Mouse (Mus musculus) cerebellum, adult 2 months (tissue): Measurements from ENCODE around the gene Ptpn3. TPM values are rescaled to one million over a fixed set of nuclear protein-coding genes. Genes with fewer than 3 reads are reported as not detected.
"Not testable (repeated sequence)": the region's sequence is repeated elsewhere in the genome, so short reads cannot be mapped to it uniquely, and the experiment has no call there.

ENCODE experiments used
- DNase-seq, 2 experiments: peaks; one replicate each; pipeline ENCODE4 v3.0.0; 2021
- H3K27ac ChIP-seq: fragments of 200-500 bp; 2 replicates; pipeline ENCODE4 v1.5.1; 2012; ENCODE audit warnings: low read length, control low read depth, inconsistent platforms; ENCODE audit not compliant: insufficient read depth
- H3K27me3 ChIP-seq: fragments of 200-500 bp; 2 replicates; pipeline ENCODE4 v1.6.1; 2012; ENCODE audit warnings: inconsistent platforms, mild to moderate bottlenecking, low read length, moderate library complexity; ENCODE audit not compliant: control insufficient read depth, insufficient read depth
- H3K4me1 ChIP-seq: fragments of 200-500 bp; 2 replicates; pipeline ENCODE4 v1.6.1; 2011; ENCODE audit warnings: low read length; ENCODE audit not compliant: control insufficient read depth, insufficient read depth
- H3K4me3 ChIP-seq: fragments of 200-500 bp; replicated peaks from 2 replicates; pipeline ENCODE3; 2011; ENCODE audit warnings: mild to moderate bottlenecking, low read depth, low read length, control low read depth; ENCODE audit not compliant: insufficient read depth
- CTCF ChIP-seq: fragments of 200-500 bp; IDR thresholded peaks from 2 replicates; pipeline ENCODE4 v1.5.1; 2011; ENCODE audit warnings: low read depth, mild to moderate bottlenecking, control low read depth, low read length, moderate library complexity, borderline replicate concordance; ENCODE audit not compliant: insufficient read depth
- POLR2A ChIP-seq: fragments of 200-500 bp; IDR thresholded peaks from 2 replicates; pipeline ENCODE4 v1.6.1; 2011; ENCODE audit warnings: low read length, control low read depth, borderline replicate concordance; ENCODE audit not compliant: insufficient read depth
- WGBS: fragments of 180-500 bp; shearing (Covaris S2); methylation state at CpG from one replicate; pipeline ENCODE4 v1.1.7; 2018; 5-methylcytosine and 5-hydroxymethylcytosine counted together
- polyA plus RNA-seq: library from polyadenylated mRNA; depleted of rRNA; stranded (reverse); fragments of >200 nt; gene quantifications from 2 replicates; pipeline ENCODE4 v1.2.3, GENCODE M21; 2012

Gene Ptpn3
- polyA plus RNA-seq, 1 experiment, result 13.5 TPM

- Histone ChIP-seq H3K27me3 (no peaks in the 10 kb centered on the region), H3K4me3 (no peak overlapping the region), H3K27ac (no peak overlapping the region), H3K4me1 (no peaks in the 10 kb centered on the region)
- DNase-seq, result no peak
- WGBS, result 78% methylated on average over 2 of the region's 2 CpGs
- TF ChIP-seq CTCF (no peak), POLR2A (no peak)
Observed at GRCm38 (mm10) chr4:57211706-57212105, 89.9 kb downstream of the Ptpn3 start.

- no peaks in the 10 kb centered on the region for H3K27me3 ChIP-seq
- TF ChIP-seq POLR2A (no peak), CTCF (no peak)
- no peak overlapping the region for H3K27ac ChIP-seq
- 84% methylated on average over 8 of the region's 8 CpGs for WGBS
- DNase-seq, result no peak
- no peaks in the 10 kb centered on the region for H3K4me1 ChIP-seq
- H3K4me3 ChIP-seq, result no peak overlapping the region
Observed at GRCm38 (mm10) chr4:57205908-57206307, 95.7 kb downstream of the Ptpn3 start.

- Histone ChIP-seq H3K4me1 (no peaks in the 10 kb centered on the region), H3K27ac (no peak overlapping the region), H3K27me3 (no peaks in the 10 kb centered on the region), H3K4me3 (no peak overlapping the region)
- WGBS, result 27% methylated on average over 11 of the region's 11 CpGs
- peak; percentile 39 to 43 for DNase-seq
- TF ChIP-seq POLR2A (no peak), CTCF (no peak)
Observed at GRCm38 (mm10) chr4:57204780-57205179, 96.9 kb downstream of the Ptpn3 start.

GRCm38 (mm10) chr4:57202660-57203361, 98.8 kb downstream of the Ptpn3 start:
- Histone ChIP-seq H3K4me3 (no peak overlapping the region), H3K27ac (no peak overlapping the region), H3K27me3 (no peaks in the 10 kb centered on the region), H3K4me1 (no peaks in the 10 kb centered on the region)
- WGBS, result 79% methylated on average over 10 of the region's 10 CpGs
- TF ChIP-seq CTCF (no peak), POLR2A (no peak)
- DNase-seq, result no peak

GRCm38 (mm10) chr4:57202132-57202531, 99.5 kb downstream of the Ptpn3 start:
- 70% methylated on average over 7 of the region's 7 CpGs for WGBS
- Histone ChIP-seq H3K4me1 (no peaks in the 10 kb centered on the region), H3K4me3 (no peak overlapping the region), H3K27me3 (no peaks in the 10 kb centered on the region), H3K27ac (no peak overlapping the region)
- no peak for TF ChIP-seq POLR2A
- no peak for TF ChIP-seq CTCF
- DNase-seq, result no peak

GRCm38 (mm10) chr4:57200661-57201060, 101.0 kb downstream of the Ptpn3 start:
- TF ChIP-seq CTCF (no peak), POLR2A (no peak)
- DNase-seq, result no peak
- H3K4me3 ChIP-seq, result no peak overlapping the region
- WGBS, result 95% methylated on average over 6 of the region's 6 CpGs
- no peaks in the 10 kb centered on the region for H3K27me3 ChIP-seq
- H3K4me1 ChIP-seq, result no peaks in the 10 kb centered on the region
- H3K27ac ChIP-seq, result no peak overlapping the region

- H3K4me3 ChIP-seq, H3K27ac ChIP-seq, H3K4me1 ChIP-seq, DNase-seq, H3K27me3 ChIP-seq: not testable (repeated sequence)
- 96% methylated on average over 20 of the region's 20 CpGs for WGBS
Observed at GRCm38 (mm10) chr4:57198666-57199393, 102.8 kb downstream of the Ptpn3 start.

- H3K4me3 ChIP-seq, result no peak overlapping the region
- H3K27me3 ChIP-seq, result no peaks in the 10 kb centered on the region
- no peaks in the 10 kb centered on the region for H3K4me1 ChIP-seq
- TF ChIP-seq CTCF (no peak), POLR2A (no peak)
- DNase-seq, result no peak
- no peak overlapping the region for H3K27ac ChIP-seq
- whole genome bisulfite sequencing, result 65% methylated on average over 9 of the region's 9 CpGs
Observed at GRCm38 (mm10) chr4:57191543-57192283, 109.9 kb downstream of the Ptpn3 start.
